Mouse (Mus musculus) hematopoietic stem cell, adult 5-6 weeks (primary cell): Measurements from ENCODE around the gene 1700019D03Rik. TPM values are rescaled to one million over a fixed set of nuclear protein-coding genes. Genes with fewer than 3 reads are reported as not detected.

Experiments used
- ATAC-seq, 2 experiments: fragments of 125-278 bp in 1 of 2; replicated peaks in 1 of 2; 2 replicates each; pipeline ENCODE4 v1.8.0; 2016 to 2017; ENCODE audit warnings: inconsistent platforms in 2 of 2, mild to moderate bottlenecking in 2 of 2, moderate number of reproducible peaks in 2 of 2, low read depth in 1 of 2, moderate TSS enrichment in 1 of 2; ENCODE audit not compliant: low FRiP score in 2 of 2, poor library complexity in 2 of 2, severe bottlenecking in 2 of 2, insufficient read depth in 1 of 2, low TSS enrichment in 1 of 2
- total RNA-seq: library from RNA; stranded (forward); fragments of 172-1452, 232-1000 nt; gene quantifications from 2 replicates; pipeline ENCODE4 v1.2.3, GENCODE M21; 2017

1700019D03Rik gene
- 0.88 TPM in 1 of 2 replicates, not detected in the other for total RNA-seq

- ATAC-seq = no peak
These were observed at the start of gene 1700019D03Rik for GRCm38 (mm10) chr1:53020079-53020478. Gene 1700019D03Rik (minus strand): TSS chr1:53020179.

GRCm38 (mm10) chr1:53063921-53064320, 43.9 kb upstream of the 1700019D03Rik start:
- no peak for ATAC-seq

DNA sequence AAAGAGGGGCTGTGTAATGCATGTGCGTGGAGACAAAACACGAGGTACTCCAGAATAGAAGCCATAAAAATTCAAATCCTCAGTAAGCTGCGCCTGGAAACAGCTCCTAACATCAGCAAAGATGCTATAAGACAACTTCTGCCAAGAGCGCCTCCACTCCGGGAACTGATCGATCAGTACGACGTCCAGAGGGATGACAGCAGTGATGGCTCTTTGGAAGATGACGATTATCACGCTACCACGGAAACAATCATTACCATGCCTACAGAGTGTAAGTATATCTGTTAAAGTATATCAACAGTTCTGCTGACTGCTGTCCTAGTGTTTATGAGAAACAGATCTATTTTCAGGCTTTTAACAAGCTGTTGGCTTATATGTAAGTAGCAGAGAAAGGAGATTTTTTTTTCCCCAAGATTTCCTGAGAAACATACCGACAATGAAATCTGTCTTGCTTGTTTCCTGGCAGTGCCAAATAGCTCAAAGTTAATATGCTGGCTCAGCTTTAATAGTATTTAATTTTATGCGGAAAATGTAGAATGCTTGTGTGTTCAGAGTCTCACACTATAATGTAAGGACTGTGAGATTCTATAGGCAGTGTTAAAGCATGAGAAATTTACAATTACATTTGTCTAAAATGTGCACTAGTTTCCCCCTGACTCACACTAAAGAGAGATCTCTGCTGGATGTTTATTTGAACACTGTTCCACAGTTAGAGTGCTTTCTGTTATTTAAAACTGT, 42.1 kb upstream of the 1700019D03Rik start:
- ATAC-seq = no peak

GRCm38 (mm10) chr1:53061340-53061739, 41.4 kb upstream of the 1700019D03Rik start, which contains the start of gene Mstn:
Gene Mstn (plus strand): TSS chr1:53061640.
- ATAC-seq = no peak

- ATAC-seq = no peak
These were observed 40.5 kb upstream of the 1700019D03Rik start for GRCm38 (mm10) chr1:53060499-53060898.

- ATAC-seq = no peak
These were observed 39.1 kb upstream of the 1700019D03Rik start for GRCm38 (mm10) chr1:53059106-53059505.

DNA sequence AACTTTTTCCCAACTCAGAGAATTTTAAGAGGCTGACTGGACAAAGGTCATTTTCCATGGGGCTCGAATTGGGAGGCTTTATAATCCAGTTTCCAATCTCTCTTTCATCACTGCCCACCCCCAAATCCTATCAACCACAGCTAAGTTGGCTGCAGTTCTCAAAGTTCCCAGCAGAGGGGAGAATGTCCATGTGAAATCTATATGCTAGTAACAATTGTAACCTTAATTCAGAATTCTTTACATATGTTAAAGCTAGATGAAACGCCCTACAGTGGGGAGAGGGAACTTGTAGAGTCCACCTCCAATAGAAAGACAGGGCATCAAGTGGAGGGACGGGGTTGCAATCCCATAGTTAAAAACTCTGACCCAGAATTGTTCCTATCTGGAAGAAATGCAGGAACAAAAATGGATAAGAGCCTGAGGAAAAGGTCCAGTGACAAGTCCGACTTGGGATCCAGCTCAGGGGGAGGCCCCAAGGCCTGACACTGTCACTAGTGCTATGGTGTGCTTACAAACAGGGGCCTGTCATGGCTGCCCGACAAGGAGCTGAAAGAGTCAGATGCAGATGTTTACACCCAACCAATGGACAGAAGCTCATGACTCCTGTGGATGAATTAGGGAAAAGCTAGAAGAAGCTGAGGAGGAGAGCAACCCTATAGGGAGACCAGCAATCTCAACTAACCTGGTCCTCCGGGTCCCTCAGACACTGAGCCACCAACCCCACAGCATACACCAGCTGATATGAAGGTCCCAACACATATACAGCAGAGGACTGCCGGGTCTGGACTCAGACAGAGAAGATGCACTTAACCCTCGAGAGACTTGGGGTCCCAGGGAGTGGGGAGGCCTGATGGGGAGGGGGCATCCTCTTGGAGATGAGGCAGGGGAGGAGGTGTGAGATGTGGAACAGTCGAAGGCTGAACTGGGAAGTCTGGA, 33.4 kb upstream of the 1700019D03Rik start:
- ATAC-seq = peak; percentile 49 to 53; a peak in 2 of 4 replicates

GRCm38 (mm10) chr1:53049763-53050427, 29.9 kb upstream of the 1700019D03Rik start:
- no peak for ATAC-seq

DNA sequence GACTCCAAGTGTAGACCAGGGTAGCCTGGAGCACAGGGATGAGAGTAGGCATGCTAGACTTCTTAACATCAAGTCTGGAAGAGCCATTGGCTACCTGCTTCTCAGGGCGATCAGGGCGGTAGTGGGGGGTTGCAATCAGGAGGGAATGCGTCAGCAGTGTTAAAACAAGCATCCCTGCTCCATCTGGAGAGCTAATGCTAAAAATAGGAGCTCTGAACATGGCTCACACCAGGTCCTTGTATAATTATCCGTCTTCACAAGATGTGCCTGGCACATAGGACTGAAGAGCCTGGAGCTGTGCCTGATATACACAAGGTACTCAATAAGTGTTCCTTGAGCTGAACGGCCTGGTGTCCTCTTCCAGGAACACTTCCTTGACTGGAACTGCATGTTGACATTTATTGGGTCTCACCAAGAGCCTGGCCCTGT, 17.5 kb upstream of the 1700019D03Rik start:
- no peak for ATAC-seq

- ATAC-seq = no peak
These were observed 12.6 kb upstream of the 1700019D03Rik start for GRCm38 (mm10) chr1:53032550-53032949.

- ATAC-seq = no peak
These were observed 1.1 kb downstream of the 1700019D03Rik start for GRCm38 (mm10) chr1:53018746-53019505.

DNA sequence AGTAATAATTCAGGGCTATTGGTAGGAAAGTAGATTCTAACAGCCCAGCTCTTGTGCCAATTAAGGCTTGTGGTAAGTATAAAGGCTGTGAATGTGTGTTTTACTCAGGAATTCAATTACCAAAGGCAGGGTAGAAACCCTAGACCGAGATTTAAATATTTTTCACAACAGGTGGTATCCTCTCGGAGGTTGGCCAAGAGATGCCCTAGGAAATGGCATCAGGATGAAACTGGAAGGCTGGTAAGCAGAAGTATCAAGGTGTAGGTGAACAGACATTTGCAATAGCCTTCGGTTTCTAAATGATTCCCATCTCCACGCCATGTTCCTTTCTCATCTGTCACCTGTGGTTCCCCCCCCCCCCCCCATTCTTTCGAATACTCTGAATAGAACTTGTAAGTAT, 4.4 kb downstream of the 1700019D03Rik start:
- no peak for ATAC-seq

GRCm38 (mm10) chr1:53014716-53015115, 5.3 kb downstream of the 1700019D03Rik start:
- ATAC-seq = no peak

DNA sequence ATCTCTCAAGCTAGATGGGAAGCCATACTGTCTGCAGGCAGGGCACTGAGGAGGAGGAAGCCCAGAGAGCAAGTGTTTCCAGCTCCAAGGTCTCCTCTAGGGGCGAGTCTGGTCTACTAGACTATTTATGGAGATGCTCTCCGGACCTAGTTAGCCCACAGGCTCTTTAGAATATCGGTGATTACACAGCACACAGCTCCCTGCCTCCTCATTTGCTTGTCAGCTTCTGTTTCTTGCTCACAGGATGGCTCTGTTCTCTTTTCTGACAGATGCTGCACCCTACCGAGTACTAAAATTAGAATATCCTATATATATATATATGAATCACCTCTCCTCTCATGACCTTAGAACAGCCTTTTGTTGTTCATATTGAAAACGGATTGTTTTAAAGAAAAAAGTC, 33.3 kb downstream of the 1700019D03Rik start:
- ATAC-seq = no peak

DNA sequence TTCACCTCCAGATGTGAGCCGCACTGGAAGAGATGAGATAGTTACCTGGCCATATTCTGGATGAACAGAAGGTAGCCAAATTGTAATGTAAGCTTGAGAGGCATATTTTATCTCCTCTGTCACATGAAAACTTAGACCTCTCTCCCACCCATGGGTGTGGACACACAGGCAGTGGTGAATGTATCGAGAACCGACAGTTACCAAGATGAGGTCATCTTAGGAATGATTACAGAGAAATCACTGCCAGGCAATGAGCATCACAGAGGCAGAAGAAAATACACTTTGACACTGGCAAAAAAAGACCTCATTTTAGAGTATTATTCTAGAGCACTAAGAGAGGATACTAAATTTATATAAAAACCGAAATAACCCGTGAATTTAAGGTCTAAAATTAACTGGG, 46.8 kb downstream of the 1700019D03Rik start:
- no peak for ATAC-seq

DNA sequence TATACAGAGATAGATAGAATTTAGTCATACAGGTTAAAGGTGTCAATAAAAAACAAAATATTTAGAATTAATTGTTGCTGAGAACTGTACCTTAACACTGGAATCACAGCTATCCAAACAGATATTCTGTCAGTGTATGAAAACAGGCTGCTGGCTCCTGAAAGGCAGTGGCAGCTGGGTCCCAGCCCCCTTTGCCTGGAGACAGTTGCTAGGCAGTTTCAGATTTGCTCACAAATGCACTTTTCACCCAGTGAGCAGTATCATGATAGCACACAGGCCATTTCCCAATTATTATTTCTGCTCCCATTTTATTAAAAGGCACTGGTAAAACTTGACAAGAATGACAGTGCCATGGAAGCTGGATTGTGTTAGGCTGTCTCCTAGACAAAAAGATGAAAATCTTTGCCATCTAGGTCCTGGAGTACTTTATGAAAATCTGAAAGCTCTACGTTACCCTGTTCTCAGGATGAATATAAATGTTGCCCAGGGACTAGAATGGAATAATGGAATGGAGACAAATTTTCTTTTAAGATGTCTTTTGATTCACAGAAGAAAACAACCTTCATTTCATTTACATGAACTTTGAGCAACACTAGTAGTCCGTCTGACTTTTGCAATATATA, 48.0 kb downstream of the 1700019D03Rik start:
- ATAC-seq = no peak

DNA sequence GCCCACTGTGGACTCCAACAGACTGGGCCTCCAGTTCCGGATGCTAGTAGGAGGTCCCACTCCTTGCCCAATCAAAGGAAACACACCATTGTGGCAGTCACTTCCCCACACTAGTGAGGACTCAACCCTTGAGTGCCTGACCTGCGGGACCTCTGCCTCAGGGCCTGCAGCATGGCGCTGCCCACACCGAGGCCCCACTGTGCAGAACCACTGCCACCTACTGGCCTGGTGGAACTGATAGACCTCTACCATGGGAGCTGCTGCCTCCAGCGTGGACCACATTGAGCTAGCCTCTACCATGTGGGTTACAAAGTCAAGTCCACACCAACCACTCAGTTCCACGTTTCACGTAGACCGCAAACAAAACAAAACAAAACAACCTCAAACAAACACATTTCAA, 55.4 kb downstream of the 1700019D03Rik start:
- ATAC-seq = peak in 1 of 2 experiments; percentile 34; a peak in 2 of 4 replicates
